Mouse (Mus musculus): ENCODE results near the gene Sec31a.

The Sec31a gene

GRCm38 (mm10) chr5:100414474-100415196 lies 1.4 kb downstream of the Sec31a start:
- in situ Hi-C loops (cut with MboI; ENCODE audit: unreplicated experiment in 2 of 2), result loop anchor here in 1 of 2 experiments (5.0 to 25.0 kb wide), 2 partner anchors 103 to 398 kb away; partner anchors contain the start of genes Abraxas1 and Cops4

DNA sequence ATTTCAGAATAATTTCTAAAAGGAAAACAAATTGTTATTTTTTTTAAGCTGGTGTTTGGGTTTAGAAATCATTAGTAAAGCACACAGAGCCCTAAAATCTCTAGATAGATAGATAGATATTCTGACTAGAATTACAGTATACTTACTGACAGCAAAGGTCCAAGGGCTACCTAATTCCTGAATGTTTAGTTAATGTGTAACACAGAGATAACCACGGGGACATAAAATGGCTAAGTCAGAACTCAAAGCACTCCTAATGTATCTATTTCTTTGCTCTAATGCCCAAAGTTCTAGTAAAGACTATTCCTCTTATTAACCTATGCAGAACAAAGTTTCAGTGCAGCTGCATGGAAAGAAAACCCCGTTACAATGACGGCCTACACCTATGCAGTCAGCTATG lies 3.1 kb downstream of the Sec31a start:
- in situ Hi-C loops (cut with MboI; ENCODE audit: unreplicated experiment in 2 of 2), result loop anchor here in 1 of 2 experiments (25.0 kb wide), 1 partner anchor 399 kb away; the partner anchor contains the start of gene Abraxas1

DNA sequence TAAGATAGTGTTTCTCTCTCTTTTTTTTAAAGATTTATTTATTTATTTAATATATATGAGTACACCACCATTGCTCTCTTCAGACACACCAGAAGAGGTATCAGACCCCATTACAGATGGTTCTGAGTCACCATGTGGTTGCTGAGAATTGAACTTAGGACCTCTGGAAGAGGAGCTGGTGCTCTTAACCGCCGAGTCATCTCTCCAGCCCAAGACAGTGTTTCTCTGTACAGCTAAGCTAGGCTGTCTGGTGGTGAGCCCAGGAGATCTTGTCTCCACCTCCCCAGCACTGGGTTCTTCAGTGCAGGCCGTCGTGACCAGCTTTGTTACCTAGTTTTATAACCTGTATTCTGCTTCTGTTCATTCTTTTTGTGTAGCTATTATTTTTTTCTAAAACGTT lies 5.8 kb downstream of the Sec31a start:
- in situ Hi-C loops (cut with MboI; ENCODE audit: unreplicated experiment in 2 of 2), result loop anchor here in 1 of 2 experiments (25.0 kb wide), 1 partner anchor 402 kb away; the partner anchor contains the start of gene Abraxas1

GRCm38 (mm10) chr5:100408485-100408884 lies 7.5 kb downstream of the Sec31a start:
- in situ Hi-C loops (cut with MboI; ENCODE audit: unreplicated experiment in 2 of 2), result loop anchor here (10.0 to 25.0 kb wide), 2 partner anchors 256 to 404 kb away; partner anchors contain the start of gene Abraxas1 (in 1 of the 2)

DNA sequence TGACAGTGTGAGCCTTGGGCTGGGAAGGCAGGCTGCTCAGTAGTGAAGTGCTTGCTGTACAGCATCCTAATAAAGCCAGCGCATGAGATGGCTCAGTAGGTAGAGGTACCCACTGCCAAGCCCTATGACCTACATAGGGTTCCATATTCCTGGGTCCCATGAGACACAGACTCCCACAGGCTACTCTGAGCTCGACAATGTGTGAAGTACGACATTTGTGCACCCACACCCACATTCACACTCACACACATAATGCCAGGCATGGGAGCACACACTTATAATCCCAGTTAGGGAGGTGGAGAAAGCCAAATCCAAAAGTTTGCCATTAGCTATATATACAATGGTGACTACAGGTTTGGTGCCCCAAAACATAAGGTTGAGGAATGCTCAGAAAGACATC lies 19.3 kb downstream of the Sec31a start:
- in situ Hi-C loops (cut with MboI; ENCODE audit: unreplicated experiment in 2 of 2), result loop anchor here (10.0 to 25.0 kb wide), 2 partner anchors 268 to 416 kb away; partner anchors contain the start of gene Abraxas1 (in 1 of the 2)

DNA sequence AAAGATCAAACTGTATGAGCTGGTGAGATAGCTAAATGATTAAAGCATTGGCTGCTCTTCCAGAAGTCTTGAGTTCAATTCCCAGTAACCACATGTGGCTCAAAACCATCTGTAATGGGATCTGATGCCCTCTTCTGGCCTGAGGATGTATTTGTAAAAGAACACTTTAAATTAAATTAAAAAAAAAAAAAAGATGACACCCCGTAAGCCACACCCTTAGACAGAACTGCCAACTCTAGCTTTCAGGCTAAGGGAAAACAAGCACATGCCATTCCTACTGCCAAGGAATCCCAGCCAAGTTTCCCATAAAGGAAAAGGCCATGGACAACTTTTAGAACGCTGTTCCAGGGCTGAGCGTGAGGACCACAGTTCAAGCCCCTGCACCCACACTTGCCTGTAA lies 22.4 kb downstream of the Sec31a start:
- in situ Hi-C loops (cut with MboI; ENCODE audit: unreplicated experiment in 2 of 2), result loop anchor here (10.0 to 25.0 kb wide), 2 partner anchors 271 to 419 kb away; partner anchors contain the start of gene Abraxas1 (in 1 of the 2)

- in situ Hi-C loops (cut with MboI; ENCODE audit: unreplicated experiment in 2 of 2), result loop anchor here (10.0 to 25.0 kb wide), 2 partner anchors 272 to 420 kb away; partner anchors contain the start of gene Abraxas1 (in 1 of the 2)
Observed at GRCm38 (mm10) chr5:100392436-100392955, 23.5 kb downstream of the Sec31a start.

DNA sequence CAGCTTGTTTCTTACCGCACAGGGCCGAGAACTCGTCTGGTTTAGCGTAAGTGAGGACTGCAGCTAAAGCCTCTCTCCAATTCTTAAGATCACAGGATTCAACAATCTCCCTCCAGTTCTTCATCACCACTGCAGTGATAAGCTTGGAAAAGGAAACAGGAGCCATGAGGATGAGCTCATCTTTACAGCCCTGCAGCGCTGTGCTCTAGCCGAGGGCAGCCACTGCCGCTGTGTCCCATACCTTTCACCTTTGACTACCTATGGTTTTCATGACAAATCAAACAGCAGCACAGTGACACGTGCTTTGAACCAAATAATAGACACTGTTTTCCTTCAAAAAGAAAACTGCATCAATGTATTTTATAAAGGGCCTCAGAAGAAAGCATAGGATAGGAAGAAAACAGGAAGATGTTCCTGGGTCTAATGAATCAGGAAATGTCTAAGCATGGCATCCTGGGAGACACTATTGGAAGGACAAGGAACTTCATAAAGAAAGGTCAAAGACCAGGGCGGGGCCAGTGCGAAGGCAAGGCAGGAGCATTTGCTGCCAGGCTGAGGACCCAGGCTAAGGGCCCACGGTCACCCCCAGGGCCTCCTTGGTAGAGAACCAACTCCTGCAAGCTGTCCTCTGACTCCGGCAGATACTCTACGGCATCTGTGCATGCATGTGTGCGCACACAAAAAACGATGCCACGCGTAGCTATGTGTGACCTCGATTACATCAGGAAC lies 32.1 kb downstream of the Sec31a start:
- in situ Hi-C loops (cut with MboI; ENCODE audit: unreplicated experiment in 2 of 2), result loop anchor here in 1 of 2 experiments (25.0 kb wide), 1 partner anchor 428 kb away; the partner anchor contains the start of gene Abraxas1

GRCm38 (mm10) chr5:100381094-100381493 lies 34.9 kb downstream of the Sec31a start:
- in situ Hi-C loops (cut with MboI; ENCODE audit: unreplicated experiment in 2 of 2), result loop anchor here in 1 of 2 experiments (25.0 kb wide), 1 partner anchor 431 kb away; the partner anchor contains the start of gene Abraxas1

- in situ Hi-C loops (cut with MboI; ENCODE audit: unreplicated experiment in 2 of 2), result loop anchor here in 1 of 2 experiments (25.0 kb wide), 1 partner anchor 432 kb away; the partner anchor contains the start of gene Abraxas1
Observed at GRCm38 (mm10) chr5:100380277-100380676, 35.8 kb downstream of the Sec31a start.

GRCm38 (mm10) chr5:100378981-100379380 lies 37.1 kb downstream of the Sec31a start:
- in situ Hi-C loops (cut with MboI; ENCODE audit: unreplicated experiment in 2 of 2), result loop anchor here in 1 of 2 experiments (5.0 to 25.0 kb wide), 2 partner anchors 98 to 433 kb away; partner anchors contain the start of gene Abraxas1

DNA sequence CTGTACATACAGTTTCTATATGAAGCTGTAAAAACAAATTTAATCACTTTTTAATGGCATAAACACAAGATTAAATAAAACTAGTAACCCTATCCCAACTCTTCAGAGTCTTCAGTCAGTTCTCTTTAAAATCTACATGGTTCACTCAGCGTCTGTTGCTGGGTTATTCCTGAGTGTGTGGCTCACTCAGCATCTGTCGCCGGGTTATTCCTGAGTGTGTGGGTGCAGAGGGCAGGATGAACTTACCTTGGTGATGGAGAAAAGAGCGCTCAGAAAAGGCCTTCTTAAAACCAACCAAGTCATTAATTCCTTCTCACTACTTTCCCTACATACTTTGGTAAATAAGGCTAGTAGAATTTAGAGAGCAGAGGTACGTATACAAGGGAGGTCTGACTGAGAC lies 37.8 kb downstream of the Sec31a start:
- in situ Hi-C loops (cut with MboI; ENCODE audit: unreplicated experiment in 2 of 2), result loop anchor here in 1 of 2 experiments (5.0 to 25.0 kb wide), 2 partner anchors 99 to 434 kb away; partner anchors contain the start of gene Abraxas1

- in situ Hi-C loops (cut with MboI; ENCODE audit: unreplicated experiment in 2 of 2), result loop anchor here in 1 of 2 experiments (5.0 to 25.0 kb wide), 2 partner anchors 100 to 435 kb away; partner anchors contain the start of gene Abraxas1
Observed at GRCm38 (mm10) chr5:100377376-100377775, 38.7 kb downstream of the Sec31a start.

- in situ Hi-C loops (cut with MboI; ENCODE audit: unreplicated experiment in 2 of 2), result loop anchor here in 1 of 2 experiments (5.0 to 25.0 kb wide), 2 partner anchors 103 to 438 kb away; partner anchors contain the start of gene Abraxas1
Observed at GRCm38 (mm10) chr5:100374703-100375102, 41.3 kb downstream of the Sec31a start.

DNA sequence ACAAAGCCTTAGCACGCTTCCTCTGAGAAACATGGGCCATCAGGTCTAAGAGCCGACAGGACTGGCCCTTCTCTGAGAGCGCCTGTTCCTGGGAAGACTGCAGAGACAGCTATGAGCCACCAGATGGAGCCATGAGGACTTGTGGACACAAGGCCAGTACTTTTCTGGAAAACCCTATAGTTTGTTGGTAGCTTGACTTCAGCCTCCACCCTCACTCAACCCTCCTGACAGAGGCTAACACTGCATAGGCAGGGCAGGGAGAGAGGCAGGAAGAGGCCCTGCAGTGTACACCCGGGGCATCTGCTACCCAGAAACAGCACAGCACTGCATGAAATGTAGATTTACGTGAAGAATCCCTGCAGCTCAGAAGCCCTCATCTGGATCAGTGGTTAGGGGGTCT lies 42.1 kb downstream of the Sec31a start:
- in situ Hi-C loops (cut with MboI; ENCODE audit: unreplicated experiment in 2 of 2), result no loop called here

- in situ Hi-C loops (cut with MboI; ENCODE audit: unreplicated experiment in 2 of 2), result no loop called here
Observed at GRCm38 (mm10) chr5:100370919-100371318, 45.1 kb downstream of the Sec31a start.

DNA sequence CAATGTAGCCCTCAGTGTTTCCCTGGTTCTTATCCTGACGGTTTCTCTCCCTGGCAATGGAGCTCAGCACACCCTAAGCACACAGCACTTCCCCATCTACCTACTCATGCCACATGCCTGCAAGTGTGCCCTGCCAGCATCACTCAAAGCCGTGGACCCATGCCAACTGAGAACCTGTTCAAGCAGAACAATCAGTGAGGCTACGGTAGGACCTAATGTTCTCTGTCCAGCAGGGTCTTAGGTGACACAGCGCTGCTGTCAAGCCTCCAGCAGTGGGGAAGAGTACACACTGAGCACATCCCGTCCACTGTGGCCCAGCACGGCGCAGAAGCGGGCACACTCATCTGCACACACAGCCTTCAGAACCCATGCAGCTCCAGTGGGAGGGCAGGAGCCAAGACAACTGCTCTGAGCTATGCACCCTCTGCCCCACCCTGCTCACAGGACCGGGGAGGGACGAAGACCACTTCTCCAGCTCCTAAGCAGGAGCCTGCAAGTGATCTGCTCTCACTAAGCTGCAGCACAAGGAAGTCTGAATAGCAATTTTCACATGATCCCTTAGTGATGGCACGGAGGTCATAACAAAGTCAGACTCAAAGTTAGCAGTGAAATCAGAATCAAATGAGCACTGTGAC lies 46.1 kb downstream of the Sec31a start:
- in situ Hi-C loops (cut with MboI; ENCODE audit: unreplicated experiment in 2 of 2), result no loop called here

DNA sequence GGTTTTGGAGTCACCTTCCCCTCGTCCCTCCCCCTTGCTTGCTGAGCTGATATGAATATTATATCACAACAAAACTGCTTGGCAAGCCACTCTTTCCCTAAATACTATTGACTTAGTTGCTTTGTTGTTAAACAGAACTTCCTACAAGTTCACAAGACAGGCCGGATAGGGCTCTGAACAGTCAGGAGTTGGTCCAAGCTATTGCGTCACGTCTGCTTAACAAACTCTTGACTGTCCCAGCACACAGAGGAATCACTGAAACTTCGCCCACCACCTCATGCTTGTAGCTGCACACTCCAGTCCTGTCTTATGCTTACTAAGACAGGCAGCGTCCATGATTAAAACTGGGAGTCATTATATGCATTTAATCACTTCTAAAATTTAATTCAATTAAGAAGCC lies 46.9 kb downstream of the Sec31a start:
- in situ Hi-C loops (cut with MboI; ENCODE audit: unreplicated experiment in 2 of 2), result no loop called here

- in situ Hi-C loops (cut with MboI; ENCODE audit: unreplicated experiment in 2 of 2), result no loop called here
Observed at GRCm38 (mm10) chr5:100368527-100368926, 47.5 kb downstream of the Sec31a start.

DNA sequence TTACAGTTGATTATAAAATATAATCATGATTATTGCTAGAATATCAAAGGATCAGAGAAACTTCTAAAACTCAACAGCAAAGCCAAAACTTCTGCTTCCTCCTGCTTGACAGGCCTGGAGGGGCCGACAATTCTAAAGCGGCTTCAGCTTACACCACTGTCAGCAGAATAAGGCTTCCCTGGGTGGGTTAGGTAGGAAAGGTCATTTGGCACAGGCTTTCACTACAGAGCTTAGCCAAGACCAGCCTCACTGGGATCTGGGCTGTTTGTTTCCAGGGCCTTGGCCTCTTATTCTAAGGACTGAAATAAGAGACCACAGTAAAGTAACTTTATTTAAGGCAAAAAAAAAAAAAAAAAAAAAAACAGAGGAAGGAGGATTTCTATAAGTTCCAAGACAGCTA lies 49.0 kb downstream of the Sec31a start:
- in situ Hi-C loops (cut with MboI; ENCODE audit: unreplicated experiment in 2 of 2), result no loop called here

All from v-Abl transformed pro-B cells (cell line).